Mouse (Mus musculus) midbrain, embryonic 15.5 days (tissue): ENCODE results near the gene Rora. TPM values are rescaled to one million over a fixed set of nuclear protein-coding genes. Genes with fewer than 3 reads are reported as not detected.

ENCODE experiments used
- ATAC-seq: fragments of 200-750 bp; cut with Nextera tagmentation; replicated peaks from 2 replicates; pipeline ENCODE4 v1.8.0; 2017; ENCODE audit warnings: moderate TSS enrichment
- H3K27ac ChIP-seq: fragments of 300-500 bp; sonication (generic); 2 replicates; pipeline ENCODE4 v1.5.1; 2015; ENCODE audit warnings: mild to moderate bottlenecking, inconsistent platforms
- H3K27me3 ChIP-seq: fragments of 300-500 bp; sonication (generic); replicated peaks from 2 replicates; pipeline ENCODE4 v1.6.1; 2015; ENCODE audit warnings: inconsistent platforms
- H3K36me3 ChIP-seq: fragments of 300-500 bp; sonication (generic); replicated peaks from 2 replicates; pipeline ENCODE4 v1.6.1; 2015; ENCODE audit warnings: inconsistent platforms
- H3K4me1 ChIP-seq: fragments of 300-500 bp; sonication (generic); 2 replicates; pipeline ENCODE4 v1.6.1; 2015; ENCODE audit warnings: inconsistent platforms
- H3K4me2 ChIP-seq: fragments of 300-500 bp; sonication (generic); 2 replicates; pipeline ENCODE4 v1.6.1; 2015; ENCODE audit warnings: inconsistent platforms, mild to moderate bottlenecking, moderate library complexity
- H3K4me3 ChIP-seq: fragments of 300-500 bp; sonication (generic); 2 replicates; pipeline ENCODE4 v1.5.1; 2015; ENCODE audit warnings: mild to moderate bottlenecking, inconsistent platforms
- H3K9ac ChIP-seq: fragments of 300-500 bp; sonication (generic); 2 replicates; pipeline ENCODE4 v1.6.1; 2015; ENCODE audit warnings: mild to moderate bottlenecking, inconsistent platforms
- H3K9me3 ChIP-seq: fragments of 300-500 bp; sonication (generic); 2 replicates; pipeline ENCODE4 v1.6.1; 2016; ENCODE audit warnings: inconsistent platforms
- WGBS: fragments of 180-500 bp; shearing (Covaris S2); methylation state at CpG from one replicate; pipeline ENCODE4 v1.1.7; 2015; ENCODE audit warnings: mixed read lengths; 5-methylcytosine and 5-hydroxymethylcytosine counted together
- polyA plus RNA-seq: library from polyadenylated mRNA; unstranded; fragments of >200 nt; fragmentation: Nextera tagmentation; extraction: Ambion mirVana; gene quantifications from 2 replicates; pipeline ENCODE4 v1.2.1, GENCODE M21; 2015

The Rora gene
- polyA plus RNA-seq, 1 experiment from 2014 or later = 43.9 TPM

GRCm38 (mm10) chr9:69109618-69110300 is 456.2 kb downstream of the Rora start:
- Histone ChIP-seq H3K36me3 (no peaks in the 10 kb centered on the region), H3K9ac (no peak overlapping the region), H3K27ac (no peak overlapping the region), H3K9me3 (no peaks in the 10 kb centered on the region), H3K4me2 (no peak overlapping the region), H3K4me1 (peaks cover 16% of the 10 kb centered on the region), H3K27me3 (no peaks in the 10 kb centered on the region), H3K4me3 (no peak overlapping the region)
- ATAC-seq = no peak
- 93% methylated on average over 2 of the region's 2 CpGs for WGBS

- H3K27me3 ChIP-seq = no peaks in the 10 kb centered on the region
- no peak overlapping the region for H3K4me2 ChIP-seq
- H3K9ac ChIP-seq = no peak overlapping the region
- H3K27ac ChIP-seq = no peak overlapping the region
- peaks cover 18% of the 10 kb centered on the region for H3K4me1 ChIP-seq
- no peak overlapping the region for H3K4me3 ChIP-seq
- H3K36me3 ChIP-seq = no peaks in the 10 kb centered on the region
- H3K9me3 ChIP-seq = no peaks in the 10 kb centered on the region
- ATAC-seq = no peak
- WGBS = 82% methylated on average over 5 of the region's 5 CpGs
Observed at GRCm38 (mm10) chr9:69110301-69110674, 456.7 kb downstream of the Rora start.

- Histone ChIP-seq H3K27ac (no peak overlapping the region), H3K9me3 (no peaks in the 10 kb centered on the region), H3K27me3 (no peaks in the 10 kb centered on the region), H3K4me1 (peaks cover 18% of the 10 kb centered on the region), H3K4me3 (no peak overlapping the region), H3K36me3 (no peaks in the 10 kb centered on the region), H3K4me2 (no peak overlapping the region), H3K9ac (no peak overlapping the region)
- 0 out of 2 replicates have a peak, but pooled peaks have one; percentile 27 for ATAC-seq
- 60% methylated on average over 6 of the region's 6 CpGs for WGBS
Observed at GRCm38 (mm10) chr9:69110706-69111105, 457.1 kb downstream of the Rora start.

GRCm38 (mm10) chr9:69111539-69111938 is 458.0 kb downstream of the Rora start:
- H3K9me3 ChIP-seq = no peaks in the 10 kb centered on the region
- ATAC-seq = no peak
- no peak overlapping the region for H3K27ac ChIP-seq
- H3K4me2 ChIP-seq = no peak overlapping the region
- 82% methylated on average over 6 of the region's 6 CpGs for WGBS
- no peak overlapping the region for H3K9ac ChIP-seq
- H3K4me3 ChIP-seq = no peak overlapping the region
- H3K4me1 ChIP-seq = peaks cover 18% of the 10 kb centered on the region
- H3K27me3 ChIP-seq = no peaks in the 10 kb centered on the region
- no peaks in the 10 kb centered on the region for H3K36me3 ChIP-seq

- WGBS = 24% methylated on average over 9 of the region's 9 CpGs
- no peaks in the 10 kb centered on the region for H3K9me3 ChIP-seq
- H3K36me3 ChIP-seq = no peaks in the 10 kb centered on the region
Observed at GRCm38 (mm10) chr9:69114429-69114984, 460.9 kb downstream of the Rora start.

GRCm38 (mm10) chr9:69116740-69117139 is 463.2 kb downstream of the Rora start:
- no peaks in the 10 kb centered on the region for H3K36me3 ChIP-seq
- no peak overlapping the region for H3K27ac ChIP-seq
- no peaks in the 10 kb centered on the region for H3K27me3 ChIP-seq
- H3K4me3 ChIP-seq = no peak overlapping the region
- no peak overlapping the region for H3K4me2 ChIP-seq
- peaks cover 8% of the 10 kb centered on the region for H3K4me1 ChIP-seq
- no peak overlapping the region for H3K9ac ChIP-seq
- H3K9me3 ChIP-seq = no peaks in the 10 kb centered on the region
- WGBS = 78% methylated on average over 2 of the region's 2 CpGs
- no peak for ATAC-seq

More at GRCm38 (mm10) chr9:69114429-69114984, 460.9 kb downstream of the Rora start:
- no peak for ATAC-seq
- Histone ChIP-seq H3K4me3 (no peak overlapping the region), H3K4me1 (peaks cover 8% of the 10 kb centered on the region), H3K9ac (no peak overlapping the region), H3K27me3 (no peaks in the 10 kb centered on the region), H3K4me2 (no peak overlapping the region), H3K27ac (no peak overlapping the region)

- no peak overlapping the region for H3K27ac ChIP-seq
- H3K4me1 ChIP-seq = peaks cover 12% of the 10 kb centered on the region; the same call in 1 of the 2 replicates
- no peak overlapping the region for H3K9ac ChIP-seq
- no peaks in the 10 kb centered on the region for H3K36me3 ChIP-seq
- no peak overlapping the region for H3K4me2 ChIP-seq
- ATAC-seq = no peak
- WGBS = 44% methylated on average over 12 of the region's 12 CpGs
- H3K27me3 ChIP-seq = no peaks in the 10 kb centered on the region
- no peak overlapping the region for H3K4me3 ChIP-seq
- H3K9me3 ChIP-seq = no peaks in the 10 kb centered on the region
Observed at GRCm38 (mm10) chr9:69121117-69121740, 467.6 kb downstream of the Rora start.

GRCm38 (mm10) chr9:69125011-69125786 is 471.6 kb downstream of the Rora start:
- H3K27me3 ChIP-seq = no peaks in the 10 kb centered on the region
- 16% methylated on average over 22 of the region's 22 CpGs for WGBS
- H3K4me1 ChIP-seq = peaks cover 12% of the 10 kb centered on the region; the same call in 1 of the 2 replicates
- H3K36me3 ChIP-seq = no peaks in the 10 kb centered on the region
- no peak overlapping the region for H3K27ac ChIP-seq
- H3K4me2 ChIP-seq = peak overlapping the region; percentile 45
- no peak overlapping the region for H3K4me3 ChIP-seq
- no peak for ATAC-seq
- H3K9ac ChIP-seq = no peak overlapping the region
- no peaks in the 10 kb centered on the region for H3K9me3 ChIP-seq

- Histone ChIP-seq H3K36me3 (no peaks in the 10 kb centered on the region), H3K9me3 (no peaks in the 10 kb centered on the region), H3K9ac (no peak overlapping the region), H3K4me1 (peaks cover 12% of the 10 kb centered on the region; the same call in 1 of the 2 replicates), H3K27ac (no peak overlapping the region), H3K27me3 (no peaks in the 10 kb centered on the region), H3K4me2 (peak overlapping the region; percentile 45), H3K4me3 (no peak overlapping the region)
- ATAC-seq = no peak
- WGBS = 51% methylated on average over 7 of the region's 7 CpGs
Observed at GRCm38 (mm10) chr9:69125787-69126161, 472.2 kb downstream of the Rora start.

GRCm38 (mm10) chr9:69126595-69126994 is 473.0 kb downstream of the Rora start:
- H3K4me1 ChIP-seq = peaks cover 12% of the 10 kb centered on the region; the same call in 1 of the 2 replicates
- no peak overlapping the region for H3K4me2 ChIP-seq
- no peaks in the 10 kb centered on the region for H3K9me3 ChIP-seq
- H3K4me3 ChIP-seq = no peak overlapping the region
- no peaks in the 10 kb centered on the region for H3K27me3 ChIP-seq
- H3K9ac ChIP-seq = no peak overlapping the region
- ATAC-seq = no peak
- no peaks in the 10 kb centered on the region for H3K36me3 ChIP-seq
- H3K27ac ChIP-seq = no peak overlapping the region
- 95% methylated on average over 2 of the region's 2 CpGs for WGBS

GRCm38 (mm10) chr9:69128335-69128734 is 474.7 kb downstream of the Rora start:
- Histone ChIP-seq H3K36me3 (no peaks in the 10 kb centered on the region), H3K27ac (no peak overlapping the region), H3K4me1 (peaks cover 12% of the 10 kb centered on the region; the same call in 1 of the 2 replicates), H3K9me3 (no peaks in the 10 kb centered on the region), H3K27me3 (no peaks in the 10 kb centered on the region), H3K4me2 (no peak overlapping the region), H3K4me3 (no peak overlapping the region), H3K9ac (no peak overlapping the region)
- WGBS = 91% methylated on average over 6 of the region's 6 CpGs
- no peak for ATAC-seq

- H3K4me2 ChIP-seq = no peak overlapping the region
- no peaks in the 10 kb centered on the region for H3K36me3 ChIP-seq
- H3K27ac ChIP-seq = no peak overlapping the region
- ATAC-seq = no peak
- H3K9me3 ChIP-seq = no peaks in the 10 kb centered on the region
- H3K4me3 ChIP-seq = no peak overlapping the region
- 80% methylated on average over 6 of the region's 6 CpGs for WGBS
- no peaks in the 10 kb centered on the region for H3K4me1 ChIP-seq
- H3K9ac ChIP-seq = no peak overlapping the region
- H3K27me3 ChIP-seq = no peaks in the 10 kb centered on the region
Observed at GRCm38 (mm10) chr9:69132995-69133394, 479.4 kb downstream of the Rora start.
